ENCODE assay signal across 24 mouse cellular contexts in the genomic region with DNA sequence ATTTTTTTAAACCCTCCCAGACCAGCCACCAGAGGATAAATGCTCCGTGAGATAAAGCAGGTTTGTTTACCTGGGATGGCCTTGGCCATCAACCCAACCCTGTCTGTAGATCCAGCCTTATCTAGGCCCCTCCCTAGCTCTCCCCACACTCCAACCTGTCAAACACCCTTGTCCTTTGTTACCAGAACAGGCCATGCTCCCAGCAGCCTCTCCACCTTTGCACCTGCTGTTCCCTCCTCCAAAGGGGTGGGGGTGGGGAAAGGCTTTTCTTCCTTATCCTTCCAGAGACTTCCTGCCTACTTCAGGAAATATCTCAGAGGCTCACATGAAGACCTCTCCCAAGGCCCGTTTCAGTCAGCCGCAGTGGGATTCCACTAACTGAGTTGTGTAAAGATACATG. TPM values are rescaled to one million over a fixed set of nuclear protein-coding genes. Genes with fewer than 3 reads are reported as not detected.
A peak's percentile ranks its signal among the peaks of the same experiment; 100 is the strongest.
DNase-seq lines count a peak whose midpoint lies in the region; ATAC-seq and TF ChIP-seq lines count a peak whose summit lies in the region.
"Had no signal": no experiment of that assay in that cellular context is flagged by ENCODE, and none has a peak within 500 bp of the region (broad histone marks: within the 10 kb centered on the region; RNA-seq: fewer than 3 reads in every experiment).

No protein-coding gene starts in this region.

- ATAC-seq in lung, embryonic 16.5 days (ENCODE audit: low read depth), result no peak
- peak; percentile 56 for ATAC-seq in liver, embryonic 15.5 days (ENCODE audit: insufficient read depth)
- peak; percentile 57; the same call in 1 of the 2 replicates for ATAC-seq in stomach, embryonic 16.5 days (ENCODE audit: insufficient read depth, low FRiP score)
- no peak for ATAC-seq in monocyte, adult 5-6 weeks (replicated peaks; ENCODE audit: insufficient number of reproducible peaks, low FRiP score, low TSS enrichment, poor library complexity, severe bottlenecking)
- ATAC-seq: CD4-positive, CD25-positive, alpha-beta regulatory T cell, adult 4 months; forebrain, embryonic 13.5 days; midbrain, embryonic 13.5 days had no signal

- H3K9me3 ChIP-seq in lung, embryonic 16.5 days (ENCODE audit: control insufficient read depth, low read length), result no peaks in the 10 kb centered on the region
- no peaks in the 10 kb centered on the region for H3K9me3 ChIP-seq in liver, embryonic 15.5 days (replicated peaks)
- H3K9me3 ChIP-seq in stomach, embryonic 16.5 days (replicated peaks; ENCODE audit: control insufficient read depth, low read length), result no peaks in the 10 kb centered on the region
- H3K9me3 ChIP-seq: forebrain, embryonic 13.5 days; limb, embryonic 12.5 days; midbrain, embryonic 13.5 days; neural tube, embryonic 13.5 days had no signal

- 32% methylated on average over 3 of the region's 3 CpGs for WGBS in lung, embryonic 16.5 days
- WGBS in lung, adult 2 months, result 53% methylated on average over 3 of the region's 3 CpGs
- 22% methylated on average over 3 of the region's 3 CpGs for WGBS in large intestine, adult 2 months
- 37% methylated on average over 3 of the region's 3 CpGs for WGBS in liver, embryonic 15.5 days (ENCODE audit: insufficient replicate concordance)
- 31% methylated on average over 3 of the region's 3 CpGs for WGBS in stomach, embryonic 16.5 days

- TF ChIP-seq POLR2A in lung, adult 2 months (IDR thresholded peaks at IDR 0.05; ENCODE audit: borderline replicate concordance, extremely low read depth, low read depth, low read length), result no peak

- H3K4me2 ChIP-seq in lung, embryonic 16.5 days (ENCODE audit: low read depth, low read length), result no peak overlapping the region
- no peak overlapping the region; the same call in 1 of the 2 replicates for H3K4me2 ChIP-seq in liver, embryonic 15.5 days
- H3K4me2 ChIP-seq in stomach, embryonic 16.5 days (ENCODE audit: low read depth, low read length), result no peak overlapping the region
- H3K4me2 ChIP-seq: forebrain, embryonic 13.5 days; hindbrain, embryonic 14.5 days; limb, embryonic 12.5 days; midbrain, embryonic 13.5 days had no signal

- no peak for DNase-seq in lung, adult 2 months
- DNase-seq in large intestine, adult 2 months (ENCODE audit: low read depth, low spot score), result peak; percentile 94
- DNase-seq in layer of hippocampus, adult 11-12 months (ENCODE audit: low spot score), result no peak
- no peak for DNase-seq in layer of hippocampus, postnatal 10 days (ENCODE audit: low spot score in 2 of 2)
- DNase-seq: adrenal gland, postnatal 36 days; cerebellum, adult 8-10 months; gastrocnemius, postnatal 14 days; heart, adult 2 months; heart, postnatal 36 days; kidney, adult 11 months; kidney, postnatal 10 days; right cerebral cortex, adult 18-20 months; thymus, adult 2 months had no signal

- H3K27me3 ChIP-seq in lung, embryonic 16.5 days (ENCODE audit: control insufficient read depth, insufficient read depth, low read depth, low read length), result peaks cover 4% of the 10 kb centered on the region
- peaks cover 64% of the 10 kb centered on the region for H3K27me3 ChIP-seq in liver, embryonic 15.5 days
- peaks cover 17% of the 10 kb centered on the region for H3K27me3 ChIP-seq in stomach, embryonic 16.5 days (ENCODE audit: control insufficient read depth, insufficient read depth, low read length)

- TF ChIP-seq CTCF in lung, adult 2 months (IDR thresholded peaks at IDR 0.05; ENCODE audit: insufficient read depth, low read length), result no peak

- H3K4me3 ChIP-seq in lung, embryonic 16.5 days (ENCODE audit: low read length), result no peak overlapping the region
- no peak overlapping the region for H3K4me3 ChIP-seq in lung, adult 2 months (replicated peaks; ENCODE audit: extremely low read depth, low read depth, low read length)
- H3K4me3 ChIP-seq in liver, embryonic 15.5 days (replicated peaks), result no peak overlapping the region
- no peak overlapping the region for H3K4me3 ChIP-seq in stomach, embryonic 16.5 days (replicated peaks; ENCODE audit: low read length)
- H3K4me3 ChIP-seq: forebrain, embryonic 13.5 days; heart, adult 2 months; limb, embryonic 12.5 days; midbrain, embryonic 13.5 days; neural tube, embryonic 13.5 days had no signal

- 0 out of 2 replicates have a peak overlapping the region, but pooled peaks have one; percentile 1 for H3K27ac ChIP-seq in lung, embryonic 16.5 days (ENCODE audit: low read length)
- peak overlapping the region; percentile 85 for H3K27ac ChIP-seq in liver, embryonic 15.5 days (replicated peaks)
- H3K27ac ChIP-seq in stomach, embryonic 16.5 days (ENCODE audit: low read length), result peak overlapping the region; percentile 56; the same call in 1 of the 2 replicates
- H3K27ac ChIP-seq: forebrain, embryonic 13.5 days; heart, adult 2 months; hindbrain, embryonic 14.5 days; limb, embryonic 12.5 days; midbrain, embryonic 13.5 days; neural tube, embryonic 13.5 days had no signal

- peaks cover 27% of the 10 kb centered on the region for H3K4me1 ChIP-seq in lung, embryonic 16.5 days (replicated peaks; ENCODE audit: control insufficient read depth, insufficient read depth, low read length)
- H3K4me1 ChIP-seq in lung, adult 2 months (ENCODE audit: control insufficient read depth, insufficient read depth, low read length), result peaks cover 2% of the 10 kb centered on the region; the same call in 1 of the 2 replicates
- H3K4me1 ChIP-seq in liver, embryonic 15.5 days (replicated peaks), result peaks cover 23% of the 10 kb centered on the region; the same call in 1 of the 2 replicates
- peaks cover 16% of the 10 kb centered on the region; the same call in 1 of the 2 replicates for H3K4me1 ChIP-seq in stomach, embryonic 16.5 days (ENCODE audit: control insufficient read depth, insufficient read depth, low read length)

- H3K9ac ChIP-seq in lung, embryonic 16.5 days (ENCODE audit: low read length), result no peak overlapping the region
- no peak overlapping the region for H3K9ac ChIP-seq in liver, embryonic 15.5 days
- no peak overlapping the region for H3K9ac ChIP-seq in stomach, embryonic 16.5 days (ENCODE audit: low read length)
- H3K9ac ChIP-seq: forebrain, embryonic 13.5 days; hindbrain, embryonic 14.5 days; limb, embryonic 12.5 days; midbrain, embryonic 13.5 days; neural tube, embryonic 13.5 days had no signal

- H3K36me3 ChIP-seq in lung, embryonic 16.5 days (ENCODE audit: control insufficient read depth, insufficient read depth, low read length), result no peaks in the 10 kb centered on the region
- H3K36me3 ChIP-seq in liver, embryonic 15.5 days (replicated peaks), result no peaks in the 10 kb centered on the region
- H3K36me3 ChIP-seq in stomach, embryonic 16.5 days (ENCODE audit: control insufficient read depth, insufficient read depth, low read length), result no peaks in the 10 kb centered on the region
- H3K36me3 ChIP-seq: G1E; limb, embryonic 12.5 days; midbrain, embryonic 13.5 days; neural tube, embryonic 13.5 days had no signal

RNA-seq across cellular contexts. Expression of gene Cebpa, which starts 2.6 kb away (rescaled TPM):
- 7.5 and 9.4 TPM in 2 replicates for polyA plus RNA-seq in lung, embryonic 16.5 days (2015; fragmentation: Nextera tagmentation; extraction: Ambion mirVana)
- 148 and 282 TPM in 2 replicates for polyA plus RNA-seq in lung, adult 2 months (2012; rRNA removed)
- polyA plus RNA-seq in large intestine, adult 2 months (2012; rRNA removed), result 30.9 and 36.3 TPM in 2 replicates
- 11.0 and 13.8 TPM in 2 replicates for polyA plus RNA-seq in liver, embryonic 15.5 days (2015; fragmentation: Nextera tagmentation; extraction: Ambion mirVana)
- 2.6 and 2.8 TPM in 2 replicates for polyA plus RNA-seq in stomach, embryonic 16.5 days (2015; fragmentation: Nextera tagmentation; extraction: Ambion mirVana)
- 9.3 to 16.4 TPM (median 10.3 TPM) in 3 replicates for total RNA-seq in monocyte, adult 5-6 weeks (2017)
- total RNA-seq in layer of hippocampus, postnatal 10 days (2021), result 10 to 100 TPM in 1 of 2 experiments, 1 to 10 TPM in 1; 8.8 to 10.1 TPM
- total RNA-seq: G1E had no signal

Comparison
In these comparisons a context has a peak if more than half of its experiments do, and no peak if none do; other contexts are left out.
1. ATAC-seq: peak in liver, embryonic 15.5 days (single experiment) and stomach, embryonic 16.5 days (single experiment); none in lung, embryonic 16.5 days (single experiment) and monocyte, adult 5-6 weeks (single experiment).
2. H3K27ac ChIP-seq: peak in every context shown above with its lines; median percentile 85 in liver, embryonic 15.5 days; 56 in stomach, embryonic 16.5 days; 1 in lung, embryonic 16.5 days.